Mouse (Mus musculus): ENCODE data around the gene Morf4l1.
"Not testable (repeated sequence)": the region's sequence is repeated elsewhere in the genome, so short reads cannot be mapped to it uniquely, and the experiment has no call there.

The Morf4l1 gene

DNA sequence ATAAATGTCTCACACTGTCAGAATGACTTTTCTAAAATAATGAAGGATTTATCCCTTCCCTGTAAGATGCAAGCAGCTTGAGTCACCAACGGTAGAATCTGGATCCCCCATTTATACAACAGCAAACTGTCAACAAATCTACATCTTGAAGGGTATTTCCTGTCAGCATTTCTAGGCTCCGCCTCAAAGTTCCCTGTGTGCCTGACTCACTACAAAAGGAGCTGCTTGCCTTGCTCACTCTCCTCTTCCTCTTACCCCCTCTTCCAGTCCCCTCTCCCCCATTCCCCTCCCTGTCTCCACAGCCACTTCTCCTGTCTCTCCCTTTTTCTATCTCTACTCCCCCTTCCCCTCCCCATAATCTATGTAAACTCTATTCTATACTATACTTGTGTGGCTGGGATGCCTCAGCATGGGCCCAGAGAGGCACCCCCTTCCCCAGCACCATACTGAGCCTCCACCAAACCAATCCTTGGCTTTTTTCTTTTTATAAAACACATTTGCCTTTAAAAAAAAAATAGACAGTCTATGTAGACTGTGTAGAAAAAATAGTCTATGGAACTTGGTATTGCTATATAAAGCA, 26.6 kb downstream of the Morf4l1 start:
- POLR2A ChIA-PET: interaction anchor here (0.6 to 4.7 kb wide), 15 partner anchors 9 to 55 kb away, joined by 3 to 87 read pairs (median 4); partner anchors contain the start of gene Morf4l1 (in 3 of the 4)
- CTCF ChIA-PET: interaction anchor here in 1 of 4 experiments (1.4 kb wide), 1 partner anchor 11 kb away, joined by 3 read pairs; no protein-coding TSS in a partner anchor

DNA sequence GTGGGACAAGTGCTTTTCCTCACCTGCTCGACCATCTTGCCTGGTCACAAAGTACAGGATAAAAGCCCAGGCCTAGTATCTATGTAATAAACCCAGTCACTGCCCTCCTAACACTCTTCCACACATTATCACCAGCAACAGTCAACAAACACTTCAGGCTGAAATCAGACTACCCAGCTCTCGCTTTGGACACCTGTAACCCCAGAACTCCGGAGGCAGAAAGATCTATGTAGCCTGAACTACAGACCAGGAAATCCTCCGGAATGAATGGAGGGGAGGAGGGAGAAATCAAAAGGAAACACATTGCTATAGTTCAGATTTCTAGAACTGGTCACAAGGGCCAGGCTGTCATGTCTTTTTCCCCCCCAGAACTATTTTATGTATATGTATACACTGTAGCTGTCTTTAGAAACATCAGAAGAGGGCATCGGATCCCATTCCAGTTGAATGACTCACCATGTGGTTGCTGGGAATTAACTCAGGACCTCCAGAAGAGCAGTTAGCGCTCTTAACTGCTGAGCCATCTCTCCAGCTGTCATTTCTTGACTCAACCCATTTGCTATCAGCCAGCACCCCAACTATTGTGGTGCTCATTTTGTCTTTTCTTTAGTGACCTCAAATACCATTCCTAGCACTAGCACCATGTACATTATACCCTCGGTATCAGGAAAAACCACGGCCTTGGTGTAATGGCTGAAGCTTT, 29.7 kb downstream of the Morf4l1 start:
- ChIA-PET CTCF (interaction anchor here in 1 of 4 experiments (0.9 to 1.0 kb wide), 2 partner anchors 10 to 12 kb away, joined by 3 to 4 read pairs; no protein-coding TSS in a partner anchor), POLR2A (interaction anchor here in 2 of 4 experiments (0.6 to 4.0 kb wide), 14 partner anchors 9 to 39 kb away, joined by 3 to 52 read pairs (median 4); partner anchors contain the start of gene Morf4l1 (in 2 of the 2))

DNA sequence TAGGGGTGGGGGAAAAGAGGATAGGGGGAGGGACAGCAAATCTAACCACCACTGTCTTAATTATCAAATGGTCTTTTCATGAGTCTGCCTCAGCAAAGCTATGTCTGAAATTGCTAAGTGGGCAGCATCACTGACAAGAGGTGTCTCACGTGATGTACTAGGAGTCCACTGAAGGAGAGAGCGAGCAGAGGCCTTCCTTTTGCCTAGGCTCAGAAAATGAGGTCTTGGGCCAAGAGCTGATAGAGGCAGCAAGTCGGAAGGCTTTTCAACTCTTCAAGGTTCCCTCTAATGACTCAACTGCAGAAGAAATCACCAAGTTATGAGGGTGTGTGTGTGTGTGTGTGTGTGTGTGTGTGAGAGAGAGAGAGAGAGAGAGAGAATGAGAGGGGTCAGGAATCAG, 30.4 kb downstream of the Morf4l1 start:
- CTCF ChIA-PET: interaction anchor here in 2 of 4 experiments (0.8 to 1.2 kb wide), 2 partner anchors 12 to 15 kb away, joined by 3 read pairs; no protein-coding TSS in a partner anchor

DNA sequence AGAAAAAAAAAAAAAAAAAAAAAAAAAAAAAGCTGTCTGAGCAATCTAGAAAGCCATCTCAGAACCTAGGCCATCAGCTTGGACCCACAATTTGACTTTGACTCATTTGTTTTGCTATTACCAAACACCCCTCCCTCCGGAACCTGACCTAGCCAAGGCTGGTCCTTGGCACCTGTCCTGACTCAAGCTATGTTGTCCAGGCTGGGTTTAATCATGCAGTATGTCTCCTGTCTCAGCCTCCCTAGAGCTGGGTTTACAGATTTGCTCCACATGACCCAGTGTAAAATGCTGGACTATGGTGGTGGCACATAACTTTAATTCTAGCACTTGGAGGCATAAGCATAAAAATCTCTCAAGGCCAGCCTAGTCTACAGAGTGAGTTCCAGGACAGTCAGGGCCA, 31.6 kb downstream of the Morf4l1 start:
- POLR2A ChIA-PET: interaction anchor here (0.6 to 4.0 kb wide), 26 partner anchors 10 to 515 kb away, joined by 3 to 52 read pairs (median 4); partner anchors contain the start of genes Morf4l1 (in 2 of the 4) and Ctsh (in 1 of the 4)
- CTCF ChIA-PET: interaction anchor here in 2 of 4 experiments (0.6 to 1.0 kb wide), 4 partner anchors 9 to 601 kb away, joined by 3 to 4 read pairs (median 4); no protein-coding TSS in a partner anchor

More for the DNA sequence above, 30.4 kb downstream of the Morf4l1 start:
- POLR2A ChIA-PET: interaction anchor here in 3 of 4 experiments (0.6 to 4.0 kb wide), 10 partner anchors 11 to 34 kb away, joined by 3 to 52 read pairs (median 7); partner anchors contain the start of gene Morf4l1 (in 2 of the 3)

DNA sequence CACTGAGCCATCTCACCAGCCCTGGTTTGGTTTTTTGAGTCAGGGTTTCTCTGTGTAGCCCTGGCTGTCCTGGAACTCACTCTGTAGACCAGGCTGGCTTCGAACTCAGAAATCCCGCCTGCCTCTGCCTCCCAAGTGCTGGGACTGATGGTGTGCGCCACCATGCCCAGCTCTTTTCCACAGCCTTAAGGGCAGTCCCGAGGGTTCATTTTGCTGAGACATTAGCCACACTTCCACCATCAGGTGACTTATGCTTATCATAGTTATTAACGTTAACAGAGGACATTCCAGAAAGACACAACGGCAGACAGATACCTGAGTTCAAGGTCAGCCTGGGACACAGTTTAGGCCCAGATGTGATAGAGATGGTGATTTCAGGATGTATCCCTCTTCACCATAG, 32.6 kb downstream of the Morf4l1 start:
- POLR2A ChIA-PET: interaction anchor here in 3 of 4 experiments (0.6 to 4.0 kb wide), 18 partner anchors 9 to 1297 kb away, joined by 3 to 44 read pairs (median 7); partner anchors contain the start of gene Morf4l1 (in 2 of the 3)

DNA sequence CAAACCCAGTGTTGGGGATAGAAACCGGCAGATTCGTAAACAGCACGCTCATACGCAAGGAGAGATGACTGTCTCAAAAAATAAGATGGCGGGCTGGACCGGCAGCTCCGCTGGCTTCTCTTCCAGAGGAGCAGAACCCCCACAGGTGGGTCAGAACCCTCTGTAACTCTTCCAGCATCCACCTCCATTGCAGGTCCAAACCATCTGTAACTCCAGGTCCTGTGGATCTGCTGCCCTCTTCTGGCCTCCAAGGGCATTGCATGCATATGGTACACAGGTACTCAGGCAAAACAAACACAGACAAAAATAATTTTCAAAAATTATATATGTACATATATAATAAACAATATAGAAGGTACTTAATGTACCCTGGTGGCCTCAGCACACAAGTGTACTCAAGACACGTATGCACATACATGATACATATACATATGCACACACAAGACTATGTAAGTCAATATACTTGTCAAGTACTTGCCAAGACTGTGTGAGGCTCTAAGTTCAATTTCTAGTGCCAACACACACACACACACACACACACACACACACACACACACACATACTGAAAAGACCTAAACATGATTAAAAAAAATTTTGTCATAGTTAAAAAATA, 37.6 kb downstream of the Morf4l1 start:
- ChIA-PET POLR2A (interaction anchor here in 1 of 4 experiments (0.7 kb wide), 1 partner anchor 58 kb away, joined by 3 read pairs; no protein-coding TSS in a partner anchor), CTCF (interaction anchor here in 3 of 4 experiments (0.7 to 1.4 kb wide), 3 partner anchors 58 to 249 kb away, joined by 3 to 5 read pairs (median 4); no protein-coding TSS in a partner anchor)

More for the DNA sequence above, 32.6 kb downstream of the Morf4l1 start:
- CTCF ChIA-PET: interaction anchor here in 2 of 4 experiments (0.6 to 1.0 kb wide), 3 partner anchors 17 to 1817 kb away, joined by 3 to 5 read pairs (median 4); no protein-coding TSS in a partner anchor

DNA sequence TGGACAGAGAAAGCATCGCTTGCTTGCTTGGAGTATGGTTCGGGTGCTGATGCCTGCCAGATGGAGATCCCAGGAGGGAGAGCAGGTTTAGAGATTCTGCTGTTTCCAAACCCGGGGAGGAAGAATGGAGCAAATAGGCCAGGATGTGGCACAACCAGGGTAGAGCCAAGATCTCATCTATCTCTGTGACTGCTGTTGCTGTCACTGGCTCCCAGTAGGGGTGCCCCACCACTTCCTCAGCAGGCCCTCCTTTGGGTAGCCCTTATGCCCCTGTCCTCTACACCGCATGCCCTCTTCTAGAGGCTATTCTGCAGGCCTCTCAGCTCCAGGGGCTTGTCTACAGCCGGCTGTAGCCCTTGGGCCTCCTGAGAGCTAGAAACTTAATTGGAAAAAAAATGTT, 38.4 kb downstream of the Morf4l1 start:
- CTCF ChIA-PET: interaction anchor here in 3 of 4 experiments (0.7 to 1.4 kb wide), 3 partner anchors 249 to 301 kb away, joined by 3 to 4 read pairs (median 4); no protein-coding TSS in a partner anchor

DNA sequence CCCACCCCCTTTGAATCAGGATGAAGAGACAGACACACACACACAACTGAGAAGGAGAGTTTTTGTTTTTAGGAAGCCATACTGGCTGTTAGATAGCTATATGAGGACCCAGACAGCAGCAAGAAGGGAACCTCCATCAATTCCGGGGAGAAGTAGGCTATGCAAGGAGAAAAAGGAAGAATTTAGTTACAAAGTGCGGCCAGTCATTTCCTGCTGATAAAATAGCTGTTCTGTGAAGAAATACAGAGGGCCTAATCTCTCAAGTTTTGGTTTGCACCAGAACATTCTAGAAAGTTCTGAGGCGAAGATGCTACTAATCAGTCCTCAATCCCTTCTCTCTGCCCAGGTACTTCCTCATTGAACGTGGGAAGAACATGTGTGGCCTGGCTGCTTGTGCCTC, 39.2 kb downstream of the Morf4l1 start:
- ChIA-PET CTCF (interaction anchor here in 3 of 4 experiments (0.6 to 1.0 kb wide), 3 partner anchors 51 to 248 kb away, joined by 3 to 5 read pairs (median 3); no protein-coding TSS in a partner anchor), POLR2A (interaction anchor here in 1 of 4 experiments (0.9 kb wide), 1 partner anchor 10 kb away, joined by 4 read pairs; no protein-coding TSS in a partner anchor)

More for the DNA sequence above, 38.4 kb downstream of the Morf4l1 start:
- POLR2A ChIA-PET: no interaction called here

DNA sequence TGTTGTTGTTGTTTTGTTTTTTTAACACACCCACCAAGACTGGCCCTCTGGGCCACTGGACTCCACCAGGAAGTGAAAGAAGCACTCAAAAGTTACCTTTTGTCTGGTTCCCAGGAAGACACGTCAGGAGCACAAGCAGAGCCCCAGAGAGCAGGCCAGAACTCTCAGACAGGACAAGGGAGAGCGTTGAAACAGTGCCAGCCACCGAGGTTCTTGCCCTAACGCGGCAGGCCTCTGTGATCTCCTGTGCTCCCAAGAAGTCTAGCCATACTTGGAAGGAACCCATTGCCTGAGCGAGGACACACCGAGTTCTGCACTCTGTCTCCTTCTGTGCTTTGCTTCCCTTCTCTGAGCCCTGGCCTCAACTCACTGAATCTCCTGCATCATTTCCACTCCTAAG, 44.4 kb downstream of the Morf4l1 start:
- POLR2A ChIA-PET: interaction anchor here in 1 of 4 experiments (2.0 kb wide), 1 partner anchor 9 kb away, joined by 7 read pairs; no protein-coding TSS in a partner anchor
- CTCF ChIA-PET: no interaction called here

DNA sequence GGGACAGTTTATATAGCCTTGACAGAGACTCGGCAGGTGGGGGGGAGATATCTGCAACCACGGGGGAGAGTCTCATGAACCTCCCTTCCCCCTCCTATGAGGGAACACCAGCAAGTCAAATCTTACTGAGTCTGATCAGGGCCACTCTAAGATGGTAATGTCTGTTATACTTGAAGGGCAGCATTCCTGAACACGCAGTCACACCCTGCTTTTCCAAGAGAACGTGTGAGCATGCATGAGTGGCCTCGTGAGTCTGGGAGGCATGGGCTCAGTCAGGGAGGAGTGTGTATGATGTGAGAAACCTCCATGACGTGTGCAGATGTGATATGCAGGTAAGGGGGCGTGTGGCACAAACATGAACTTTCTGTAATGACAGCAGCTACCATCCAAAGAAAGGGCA, 45.1 kb downstream of the Morf4l1 start:
- POLR2A ChIA-PET: interaction anchor here in 1 of 4 experiments (2.0 kb wide), 1 partner anchor 10 kb away, joined by 7 read pairs; no protein-coding TSS in a partner anchor
- CTCF ChIA-PET: no interaction called here

DNA sequence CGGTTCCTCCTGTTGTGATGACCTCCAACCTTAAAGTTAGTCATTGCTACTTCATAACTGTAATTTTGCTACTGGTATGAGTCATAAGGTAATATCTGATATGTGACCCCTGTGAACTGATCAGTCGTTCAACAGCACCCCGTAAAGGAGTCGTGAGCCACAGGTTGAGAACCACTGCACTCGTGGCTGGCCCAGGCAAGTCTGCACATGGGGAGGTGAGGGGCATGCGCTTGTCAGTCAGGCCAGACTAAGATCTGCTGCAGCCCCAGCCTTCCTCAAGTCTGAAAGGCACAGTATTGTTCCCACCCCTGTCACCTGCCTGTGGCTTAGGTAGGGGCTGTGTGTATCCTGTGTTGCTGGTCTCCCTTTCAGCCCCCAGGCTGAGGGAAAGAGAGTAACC, 45.8 kb downstream of the Morf4l1 start:
- POLR2A ChIA-PET: interaction anchor here in 1 of 4 experiments (1.6 to 2.0 kb wide), 2 partner anchors 10 to 14 kb away, joined by 5 to 7 read pairs; no protein-coding TSS in a partner anchor
- CTCF ChIA-PET: no interaction called here

DNA sequence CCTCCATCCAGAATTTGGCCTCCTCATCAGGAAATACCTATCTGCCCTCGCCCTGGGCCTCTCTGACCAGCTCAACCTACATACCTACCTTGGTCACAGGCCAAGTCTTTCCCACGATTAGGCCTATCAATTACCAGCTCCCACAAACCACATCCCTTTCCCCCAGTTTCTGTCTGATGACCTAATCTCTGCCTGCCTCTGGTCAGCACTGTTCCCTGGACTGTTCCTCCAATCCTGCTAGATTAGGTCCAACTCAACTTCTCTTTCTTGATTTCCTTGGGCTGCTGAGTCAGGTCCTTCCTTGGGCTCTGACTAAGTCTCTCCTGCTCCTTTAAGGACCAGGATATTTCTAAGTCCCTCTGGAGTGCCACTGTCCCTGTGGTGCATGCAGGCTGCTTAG, 47.2 kb downstream of the Morf4l1 start:
- POLR2A ChIA-PET: interaction anchor here in 2 of 4 experiments (0.9 to 1.6 kb wide), 2 partner anchors 13 to 16 kb away, joined by 3 to 5 read pairs; no protein-coding TSS in a partner anchor
- CTCF ChIA-PET: no interaction called here

DNA sequence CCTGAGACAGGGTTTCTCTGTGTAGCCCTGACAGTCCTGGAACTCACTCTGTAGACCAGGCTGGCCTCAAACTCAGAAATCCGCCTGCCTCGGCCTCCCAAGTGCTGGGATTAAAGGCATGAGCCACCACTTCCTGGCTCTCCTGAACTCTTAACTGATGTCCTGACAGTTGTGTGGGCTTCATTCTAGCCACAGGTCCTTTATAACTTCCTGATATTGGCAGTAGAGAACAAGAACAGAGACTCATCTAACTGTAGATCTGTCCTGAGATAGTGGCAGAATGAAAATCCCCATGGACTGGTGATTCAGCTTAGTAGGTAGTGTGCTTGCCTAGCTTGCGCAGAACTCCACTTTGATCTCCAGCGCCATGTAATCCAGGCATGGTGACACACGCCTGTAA, 53.6 kb downstream of the Morf4l1 start:
- POLR2A ChIA-PET, CTCF ChIA-PET: not testable (repeated sequence)

DNA sequence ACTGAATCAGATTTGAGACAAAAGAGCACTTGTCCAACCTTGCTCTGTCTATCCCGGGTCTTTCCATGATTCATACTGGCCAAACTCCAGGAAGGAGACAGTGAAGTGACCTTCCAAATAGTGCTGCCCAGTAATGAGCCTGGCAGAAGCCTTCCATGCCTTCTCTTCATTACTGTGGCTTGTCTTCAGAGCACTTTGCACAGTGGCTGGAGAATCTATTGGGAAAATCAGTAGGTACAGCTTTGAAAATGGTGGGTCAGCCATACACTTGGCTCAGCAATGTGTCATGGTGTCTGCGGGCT, 54.0 kb downstream of the Morf4l1 start:
- ChIA-PET POLR2A (interaction anchor here in 1 of 4 experiments (1.5 kb wide), 1 partner anchor 12 kb away, joined by 3 read pairs; no protein-coding TSS in a partner anchor), CTCF (no interaction called here)

DNA sequence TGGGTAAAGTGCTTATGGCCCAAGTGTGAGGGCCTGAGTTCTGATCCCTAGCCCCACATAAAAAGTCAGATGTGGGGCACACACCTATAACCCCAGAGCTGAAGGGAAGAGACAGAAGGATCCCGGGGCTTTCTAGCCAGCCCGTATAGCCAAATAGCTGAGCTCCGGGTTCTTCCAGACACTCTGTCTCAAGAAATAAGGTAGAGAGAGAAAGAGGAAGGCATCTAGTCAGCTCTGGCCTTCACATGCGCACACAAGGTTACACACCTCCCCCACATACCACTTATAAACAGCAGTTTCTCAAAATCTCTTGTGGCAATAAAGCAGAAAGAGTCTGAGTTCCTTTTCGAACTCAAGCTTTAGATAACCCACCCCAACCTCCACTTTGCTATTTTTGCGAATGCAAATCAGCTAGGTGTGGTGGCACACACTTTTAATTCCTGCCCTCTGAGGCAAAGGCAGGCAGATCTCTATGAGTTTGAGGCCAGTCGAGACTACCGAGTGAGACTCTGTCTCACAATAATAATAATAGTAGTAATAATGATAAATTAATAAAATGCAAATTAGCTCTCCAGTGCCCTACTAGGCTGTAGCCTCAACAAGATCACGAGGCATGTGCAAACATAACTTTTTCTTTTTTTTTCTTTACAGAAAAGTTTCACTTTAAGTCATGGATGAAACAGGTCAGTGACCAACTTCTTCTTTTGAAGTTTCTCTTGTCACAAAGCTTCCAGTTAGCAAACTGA, 54.6 kb downstream of the Morf4l1 start:
- POLR2A ChIA-PET: interaction anchor here in 1 of 4 experiments (0.7 to 1.5 kb wide), 2 partner anchors 12 to 690 kb away, joined by 3 to 5 read pairs; no protein-coding TSS in a partner anchor
- CTCF ChIA-PET: interaction anchor here in 2 of 4 experiments (0.5 to 0.6 kb wide), 2 partner anchors 37 to 764 kb away, joined by 3 to 5 read pairs; no protein-coding TSS in a partner anchor

DNA sequence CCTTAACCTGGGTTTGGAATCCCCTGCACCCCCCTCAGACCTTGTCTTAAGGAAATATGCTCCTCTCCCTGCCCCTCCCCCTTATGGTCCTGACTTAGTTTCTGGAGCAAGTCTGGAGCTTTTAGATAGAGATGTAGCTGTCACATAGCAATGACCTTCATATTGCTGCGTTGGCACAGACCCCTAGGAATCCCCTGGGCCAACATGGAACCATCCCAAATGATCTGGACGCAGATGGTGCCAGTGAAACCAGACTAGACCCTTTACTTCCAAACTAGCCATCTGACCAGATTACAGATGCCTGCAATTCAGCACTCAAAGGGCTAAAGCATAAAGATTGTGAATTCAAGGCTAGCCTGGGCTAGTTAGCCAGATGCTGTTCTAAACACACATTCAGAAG, 57.9 kb downstream of the Morf4l1 start:
- ChIA-PET POLR2A (interaction anchor here in 1 of 4 experiments (1.1 kb wide), 1 partner anchor 25 kb away, joined by 4 read pairs; no protein-coding TSS in a partner anchor), CTCF (no interaction called here)

DNA sequence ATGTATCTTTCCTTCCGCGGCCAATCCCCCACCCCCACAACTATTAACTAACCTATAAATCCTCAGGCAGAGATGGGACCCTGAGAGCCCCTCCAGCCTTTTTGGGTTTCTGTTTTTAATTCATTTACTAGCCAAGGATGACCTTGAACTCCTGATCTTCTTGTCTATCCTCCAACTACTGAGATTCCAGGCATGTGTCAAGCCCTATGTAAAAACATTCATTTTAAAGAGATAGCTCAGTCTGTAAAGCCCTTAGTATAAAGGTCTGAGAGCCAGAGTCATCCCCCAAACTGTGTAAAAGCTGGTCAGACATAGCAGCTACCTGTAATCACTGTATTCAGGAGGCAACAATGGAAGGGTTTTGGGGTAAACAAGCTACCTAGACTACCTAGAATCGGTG, 58.7 kb downstream of the Morf4l1 start:
- ChIA-PET POLR2A (interaction anchor here in 1 of 4 experiments (1.1 kb wide), 1 partner anchor 25 kb away, joined by 4 read pairs; no protein-coding TSS in a partner anchor), CTCF (no interaction called here)

All from embryonic stem cell, embryonic (primary cell).